Comparison of ENCODE assay signal across 14 mouse cellular contexts in genomic region chr3:127843324-127843940, GRCm38 (mm10). TPM values are rescaled to one million over a fixed set of nuclear protein-coding genes. Genes with fewer than 3 reads are reported as not detected.
DNase-seq lines count a peak whose midpoint lies in the region; ATAC-seq and TF ChIP-seq lines count a peak whose summit lies in the region.
"Had no signal": no experiment of that assay in that cellular context is flagged by ENCODE, and none has a peak within 500 bp of the region (broad histone marks: within the 10 kb centered on the region; RNA-seq: fewer than 3 reads in every experiment).

No protein-coding gene starts in this region.

- peak; percentile 27 for DNase-seq in limb, embryonic 14.5 days (ENCODE audit: low spot score)
- DNase-seq in lung, embryonic 14.5 days: no peak
- no peak for DNase-seq in layer of hippocampus, adult 9-11 months
- no peak for DNase-seq in spleen, postnatal 4 days (ENCODE audit: low spot score in 2 of 2)
- DNase-seq: B cell, adult 2 months; cerebellum, adult 18-20 months; kidney, adult 2 months; right cerebral cortex, postnatal 4 days; thymus, postnatal 4 days had no signal

- no peak overlapping the region for H3K9ac ChIP-seq in intestine, embryonic 16.5 days (ENCODE audit: low read depth, low read length)
- no peak overlapping the region for H3K9ac ChIP-seq in intestine, postnatal 0 days (ENCODE audit: low read depth, low read length)
- no peak overlapping the region for H3K9ac ChIP-seq in limb, embryonic 14.5 days (ENCODE audit: low read depth, low read length, severe bottlenecking)
- no peak overlapping the region for H3K9ac ChIP-seq in lung, embryonic 14.5 days
- H3K9ac ChIP-seq in forebrain, embryonic 15.5 days (replicated peaks): no peak overlapping the region
- H3K9ac ChIP-seq: hindbrain, embryonic 14.5 days had no signal

- H3K4me3 ChIP-seq in intestine, embryonic 16.5 days (ENCODE audit: low read length): no peak overlapping the region
- H3K4me3 ChIP-seq in intestine, postnatal 0 days (ENCODE audit: low read depth, low read length): no peak overlapping the region
- no peak overlapping the region for H3K4me3 ChIP-seq in limb, embryonic 14.5 days (replicated peaks; ENCODE audit: low read length)
- H3K4me3 ChIP-seq in lung, embryonic 14.5 days (ENCODE audit: low read depth, low read length): no peak overlapping the region
- no peak overlapping the region for H3K4me3 ChIP-seq in forebrain, embryonic 15.5 days

- TF ChIP-seq CTCF in intestine, postnatal 0 days (IDR thresholded peaks at IDR 0.05; ENCODE audit: low read depth): no peak
- no peak for TF ChIP-seq CTCF in lung, embryonic 14.5 days (IDR thresholded peaks at IDR 0.05; ENCODE audit: low read depth)

- no peaks in the 10 kb centered on the region for H3K27me3 ChIP-seq in intestine, embryonic 16.5 days (replicated peaks; ENCODE audit: control insufficient read depth, insufficient read depth, low read length)
- H3K27me3 ChIP-seq in intestine, postnatal 0 days (replicated peaks; ENCODE audit: control insufficient read depth, insufficient read depth, low read length): no peaks in the 10 kb centered on the region
- no peaks in the 10 kb centered on the region for H3K27me3 ChIP-seq in limb, embryonic 14.5 days (ENCODE audit: control insufficient read depth, insufficient read depth, low read length)
- no peaks in the 10 kb centered on the region for H3K27me3 ChIP-seq in lung, embryonic 14.5 days (ENCODE audit: insufficient read depth, low read length)
- no peaks in the 10 kb centered on the region for H3K27me3 ChIP-seq in forebrain, embryonic 15.5 days

- 0 out of 2 replicates have a peak, but pooled peaks cover 4% of the 10 kb centered on the region for H3K9me3 ChIP-seq in intestine, embryonic 16.5 days (ENCODE audit: control insufficient read depth, low read length)
- H3K9me3 ChIP-seq in intestine, postnatal 0 days (ENCODE audit: control insufficient read depth): no peaks in the 10 kb centered on the region
- H3K9me3 ChIP-seq in limb, embryonic 14.5 days (ENCODE audit: control insufficient read depth, low read length): no peaks in the 10 kb centered on the region
- H3K9me3 ChIP-seq in lung, embryonic 14.5 days (ENCODE audit: low read depth, low read length): no peaks in the 10 kb centered on the region
- no peaks in the 10 kb centered on the region for H3K9me3 ChIP-seq in forebrain, embryonic 15.5 days

- no peak overlapping the region for H3K4me2 ChIP-seq in intestine, embryonic 16.5 days (ENCODE audit: low read depth, low read length)
- no peak overlapping the region for H3K4me2 ChIP-seq in intestine, postnatal 0 days (replicated peaks; ENCODE audit: low read depth)
- no peak overlapping the region for H3K4me2 ChIP-seq in limb, embryonic 14.5 days (replicated peaks; ENCODE audit: low read depth, low read length, severe bottlenecking)
- H3K4me2 ChIP-seq in lung, embryonic 14.5 days: no peak overlapping the region
- no peak overlapping the region for H3K4me2 ChIP-seq in forebrain, embryonic 15.5 days (replicated peaks)
- H3K4me2 ChIP-seq: hindbrain, embryonic 14.5 days had no signal

- H3K36me3 ChIP-seq in intestine, embryonic 16.5 days (ENCODE audit: control insufficient read depth, insufficient read depth, low read length): no peaks in the 10 kb centered on the region
- H3K36me3 ChIP-seq in intestine, postnatal 0 days (ENCODE audit: control insufficient read depth, insufficient read depth): no peaks in the 10 kb centered on the region
- no peaks in the 10 kb centered on the region for H3K36me3 ChIP-seq in limb, embryonic 14.5 days (ENCODE audit: control insufficient read depth, insufficient read depth, low read length)
- no peaks in the 10 kb centered on the region for H3K36me3 ChIP-seq in lung, embryonic 14.5 days (ENCODE audit: insufficient read depth)
- no peaks in the 10 kb centered on the region for H3K36me3 ChIP-seq in forebrain, embryonic 15.5 days

- no peak overlapping the region for H3K27ac ChIP-seq in intestine, embryonic 16.5 days (ENCODE audit: low read length)
- no peak overlapping the region for H3K27ac ChIP-seq in intestine, postnatal 0 days (ENCODE audit: low read depth, low read length)
- no peak overlapping the region for H3K27ac ChIP-seq in limb, embryonic 14.5 days (replicated peaks; ENCODE audit: low read depth, low read length)
- no peak overlapping the region for H3K27ac ChIP-seq in lung, embryonic 14.5 days (ENCODE audit: low read depth)
- no peak overlapping the region for H3K27ac ChIP-seq in forebrain, embryonic 15.5 days (replicated peaks)
- H3K27ac ChIP-seq: hindbrain, embryonic 14.5 days had no signal

- peak; percentile 9; the same call in 1 of the 2 replicates for ATAC-seq in intestine, embryonic 16.5 days
- no peak for ATAC-seq in intestine, postnatal 0 days
- no peak for ATAC-seq in limb, embryonic 14.5 days (ENCODE audit: low FRiP score, low read depth)
- ATAC-seq in lung, embryonic 14.5 days (ENCODE audit: insufficient read depth): peak; percentile 73; the same call in 1 of the 2 replicates
- ATAC-seq in forebrain, embryonic 15.5 days (replicated peaks): no peak
- ATAC-seq: midbrain, embryonic 16.5 days had no signal

- TF ChIP-seq POLR2A in limb, embryonic 14.5 days (IDR thresholded peaks at IDR 0.05; ENCODE audit: borderline replicate concordance, extremely low read depth, insufficient read depth, insufficient read length): no peak

- 57% methylated on average over 2 of the region's 2 CpGs for WGBS in intestine, embryonic 16.5 days
- WGBS in intestine, postnatal 0 days: 67% methylated on average over 2 of the region's 2 CpGs
- 81% methylated on average over 2 of the region's 2 CpGs for WGBS in limb, embryonic 14.5 days
- WGBS in lung, embryonic 14.5 days: 47% methylated on average over 2 of the region's 2 CpGs
- WGBS in forebrain, embryonic 15.5 days: 95% methylated on average over 2 of the region's 2 CpGs

- H3K4me1 ChIP-seq in intestine, embryonic 16.5 days (ENCODE audit: control insufficient read depth, insufficient read depth, low read length): peaks cover 7% of the 10 kb centered on the region; the same call in 1 of the 2 replicates
- H3K4me1 ChIP-seq in intestine, postnatal 0 days (replicated peaks; ENCODE audit: control insufficient read depth, insufficient read depth, low read length): 0 out of 2 replicates have a peak, but pooled peaks cover 7% of the 10 kb centered on the region
- H3K4me1 ChIP-seq in limb, embryonic 14.5 days (ENCODE audit: control insufficient read depth, insufficient read depth, low read length): no peaks in the 10 kb centered on the region
- no peaks in the 10 kb centered on the region for H3K4me1 ChIP-seq in lung, embryonic 14.5 days (ENCODE audit: insufficient read depth)
- peaks cover 5% of the 10 kb centered on the region; the same call in 1 of the 2 replicates for H3K4me1 ChIP-seq in forebrain, embryonic 15.5 days

RNA-seq across cellular contexts. Expression of gene Ap1ar, which starts 6.1 kb away (rescaled TPM):
- polyA plus RNA-seq in intestine, embryonic 16.5 days (2015; fragmentation: Nextera tagmentation; extraction: Ambion mirVana): 87.4 and 101 TPM in 2 replicates
- polyA plus RNA-seq in intestine, postnatal 0 days (2015; fragmentation: Nextera tagmentation; extraction: Ambion mirVana): 99.6 and 108 TPM in 2 replicates
- polyA plus RNA-seq in limb, embryonic 14.5 days (2012; rRNA removed): 38.2 and 39.0 TPM in 2 replicates
- polyA plus RNA-seq in limb, embryonic 14.5 days (2014; fragmentation: Nextera tagmentation; extraction: Ambion mirVana): 43.1 and 50.6 TPM in 2 replicates
- polyA plus RNA-seq in lung, embryonic 14.5 days (2014; fragmentation: Nextera tagmentation; extraction: Ambion mirVana): 56.5 and 69.5 TPM in 2 replicates
- polyA plus RNA-seq in forebrain, embryonic 15.5 days (2015; fragmentation: Nextera tagmentation; extraction: Ambion mirVana): 87.1 and 89.2 TPM in 2 replicates

RNA-seq across cellular contexts. Expression of gene Fam241a, which starts 52.7 kb away (rescaled TPM):
- 3.0 and 8.9 TPM in 2 replicates for polyA plus RNA-seq in intestine, embryonic 16.5 days (2015; fragmentation: Nextera tagmentation; extraction: Ambion mirVana)
- polyA plus RNA-seq in intestine, postnatal 0 days (2015; fragmentation: Nextera tagmentation; extraction: Ambion mirVana): 17.8 and 18.9 TPM in 2 replicates
- 5.4 and 6.3 TPM in 2 replicates for polyA plus RNA-seq in limb, embryonic 14.5 days (2012; rRNA removed)
- 11.7 and 12.2 TPM in 2 replicates for polyA plus RNA-seq in limb, embryonic 14.5 days (2014; fragmentation: Nextera tagmentation; extraction: Ambion mirVana)
- 6.6 and 6.9 TPM in 2 replicates for polyA plus RNA-seq in lung, embryonic 14.5 days (2014; fragmentation: Nextera tagmentation; extraction: Ambion mirVana)
- polyA plus RNA-seq in forebrain, embryonic 15.5 days (2015; fragmentation: Nextera tagmentation; extraction: Ambion mirVana): 10.0 and 10.7 TPM in 2 replicates

RNA-seq across cellular contexts. Expression of gene Tifa, which starts 53.8 kb away (rescaled TPM):
- polyA plus RNA-seq in intestine, embryonic 16.5 days (2015; fragmentation: Nextera tagmentation; extraction: Ambion mirVana): 27.4 and 35.2 TPM in 2 replicates
- polyA plus RNA-seq in intestine, postnatal 0 days (2015; fragmentation: Nextera tagmentation; extraction: Ambion mirVana): 63.0 and 71.8 TPM in 2 replicates
- 1.8 and 2.2 TPM in 2 replicates for polyA plus RNA-seq in limb, embryonic 14.5 days (2012; rRNA removed)
- polyA plus RNA-seq in limb, embryonic 14.5 days (2014; fragmentation: Nextera tagmentation; extraction: Ambion mirVana): 3.7 and 3.8 TPM in 2 replicates
- polyA plus RNA-seq in lung, embryonic 14.5 days (2014; fragmentation: Nextera tagmentation; extraction: Ambion mirVana): 4.3 and 6.1 TPM in 2 replicates
- polyA plus RNA-seq in forebrain, embryonic 15.5 days (2015; fragmentation: Nextera tagmentation; extraction: Ambion mirVana): 4.8 and 5.5 TPM in 2 replicates

Comparison
In these comparisons a context has a peak if more than half of its experiments do, and no peak if none do; other contexts are left out.
1. ATAC-seq: peak in intestine, embryonic 16.5 days (single experiment) and lung, embryonic 14.5 days (single experiment); none in intestine, postnatal 0 days (single experiment), limb, embryonic 14.5 days (single experiment) and forebrain, embryonic 15.5 days (single experiment).